Mouse (Mus musculus): ENCODE data around the gene Alox5.

- TF ChIP-seq CTCF (conservative IDR thresholded peaks at IDR 0.05 in 1 of 2, IDR thresholded peaks at IDR 0.05 in 1 of 2; ENCODE audit: low read depth in 2 of 2, low read length in 2 of 2) (no peak), KAT2A (IDR thresholded peaks at IDR 0.05; ENCODE audit: insufficient replicate concordance, low read length) (no peak), TCF12 (IDR thresholded peaks at IDR 0.05; ENCODE audit: low read depth, low read length) (no peak), EP300 (IDR thresholded peaks at IDR 0.05; ENCODE audit: low read length) (no peak), POLR2A (IDR thresholded peaks at IDR 0.05; ENCODE audit: low read depth, low read length) (no peak), CHD2 (IDR thresholded peaks at IDR 0.05; ENCODE audit: low read length) (no peak)
Measured at GRCm38 (mm10) chr6:116459232-116459631, 1.7 kb downstream of the Alox5 start.

Measured in CH12.LX (cell line).